Mouse (Mus musculus) CH12.LX (cell line): ENCODE measurements at regions not wholly inside any gene's neighbourhood (a gene's known extent, or its start where the extent isn't known, plus 50 kb on each side); places are given as distances from the start of the nearest gene placed in this dataset.

Experiments
- DNase-seq: peaks from one replicate; pipeline ENCODE4 v3.0.0-alpha.2; 2013; ENCODE audit errors: extremely low read depth
- H3K27ac ChIP-seq: 2 replicates; pipeline ENCODE4 v1.5.1; 2012; ENCODE audit warnings: low read depth, mild to moderate bottlenecking, control low read depth, moderate library complexity; ENCODE audit not compliant: insufficient read depth
- H3K27me3 ChIP-seq: replicated peaks from 2 replicates; pipeline ENCODE3; 2012; ENCODE audit warnings: inconsistent platforms
- H3K36me3 ChIP-seq, 2 experiments: replicated peaks in 1 of 2; 2 replicates each; pipeline versions ENCODE3 to v1.6.1; 2012; ENCODE audit warnings: inconsistent platforms in 1 of 2, low read length in 1 of 2, mild to moderate bottlenecking in 1 of 2, mixed read lengths in 1 of 2, moderate library complexity in 1 of 2; ENCODE audit not compliant: control insufficient read depth in 1 of 2, insufficient read depth in 1 of 2
- H3K4me1 ChIP-seq, 2 experiments: 2 replicates each; pipeline ENCODE4 v1.6.1; 2012; ENCODE audit warnings: inconsistent platforms in 1 of 2, moderate library complexity in 1 of 2; ENCODE audit not compliant: insufficient read depth in 2 of 2, control insufficient read depth in 1 of 2
- H3K4me2 ChIP-seq: 2 replicates; pipeline ENCODE4 v1.6.1; 2012; ENCODE audit warnings: low read depth, mild to moderate bottlenecking, control low read depth; ENCODE audit not compliant: poor library complexity, insufficient read depth, severe bottlenecking
- H3K4me3 ChIP-seq, 3 experiments: fragments of 150-350 bp in 1 of 3; sonication (generic) in 1 of 3; replicated peaks in 1 of 3; 2 replicates each; pipeline versions ENCODE3 to v1.5.1; 2011 to 2012; ENCODE audit warnings: low read depth in 2 of 3, low read length in 2 of 3, mild to moderate bottlenecking in 2 of 3, moderate library complexity in 2 of 3, control low read depth in 1 of 3, improper control_type of control experiment in 1 of 3, inconsistent platforms in 1 of 3, mixed read lengths in 1 of 3; ENCODE audit not compliant: poor library complexity in 1 of 3
- H3K79me2 ChIP-seq: replicated peaks from 2 replicates; pipeline ENCODE4 v1.6.1; 2012; ENCODE audit warnings: mild to moderate bottlenecking, moderate library complexity; ENCODE audit not compliant: control insufficient read depth, poor library complexity, insufficient read depth, severe bottlenecking; ENCODE audit errors: extremely low read depth
- H3K9ac ChIP-seq: 2 replicates; pipeline ENCODE4 v1.6.1; 2012; ENCODE audit warnings: low read depth, mild to moderate bottlenecking, control low read depth, moderate library complexity; ENCODE audit not compliant: insufficient read depth
- H3K9me3 ChIP-seq: replicated peaks from 2 replicates; pipeline ENCODE3; 2012; ENCODE audit warnings: low read length, inconsistent platforms, mixed read lengths
- CHD1 ChIP-seq: IDR thresholded peaks from 2 replicates; pipeline ENCODE4 v1.6.1; 2012; ENCODE audit warnings: low read depth, low read length, improper control_type of control experiment, inconsistent platforms
- CTCF ChIP-seq, 2 experiments: IDR thresholded peaks in 1 of 2; conservative IDR thresholded peaks in 1 of 2; 2 replicates each; pipeline ENCODE4 v1.5.1; 2011 to 2012; ENCODE audit warnings: low read depth in 2 of 2, low read length in 2 of 2, improper control_type of control experiment in 1 of 2, inconsistent platforms in 1 of 2, mild to moderate bottlenecking in 1 of 2, moderate library complexity in 1 of 2
- E2F4 ChIP-seq: IDR thresholded peaks from 2 replicates; pipeline ENCODE4 v1.6.1; 2011; ENCODE audit warnings: low read depth, low read length, improper control_type of control experiment; ENCODE audit not compliant: insufficient replicate concordance
- ELF1 ChIP-seq: IDR thresholded peaks from 2 replicates; pipeline ENCODE4 v1.6.1; 2014; ENCODE audit warnings: low read depth, mild to moderate bottlenecking, inconsistent platforms, low read length, improper control_type of control experiment
- ETS1 ChIP-seq: conservative IDR thresholded peaks from 2 replicates; pipeline ENCODE4 v1.6.1; 2012; ENCODE audit warnings: low read depth, mild to moderate bottlenecking, inconsistent platforms, low read length, improper control_type of control experiment, moderate library complexity
- HCFC1 ChIP-seq: IDR thresholded peaks from 2 replicates; pipeline ENCODE4 v1.6.1; 2012; ENCODE audit warnings: low read depth, mild to moderate bottlenecking, inconsistent platforms, low read length, improper control_type of control experiment
- IRF4 ChIP-seq: IDR thresholded peaks from 2 replicates; pipeline ENCODE4 v1.6.1; 2014; ENCODE audit warnings: low read depth, mild to moderate bottlenecking, inconsistent platforms, low read length, improper control_type of control experiment
- JUN ChIP-seq: IDR thresholded peaks from 2 replicates; pipeline ENCODE4 v1.6.1; 2011; ENCODE audit warnings: low read depth, mild to moderate bottlenecking, low read length, improper control_type of control experiment, moderate library complexity; ENCODE audit not compliant: insufficient read depth
- JUND ChIP-seq: conservative IDR thresholded peaks from 2 replicates; pipeline ENCODE4 v1.6.1; 2011; ENCODE audit warnings: low read depth, low read length, improper control_type of control experiment
- MAX ChIP-seq: IDR thresholded peaks from 2 replicates; pipeline ENCODE4 v1.6.1; 2011; ENCODE audit warnings: low read length, improper control_type of control experiment
- MAZ ChIP-seq: IDR thresholded peaks from 2 replicates; pipeline ENCODE4 v1.6.1; 2012; ENCODE audit warnings: low read depth, mild to moderate bottlenecking, inconsistent platforms, low read length, improper control_type of control experiment, moderate library complexity
- MXI1 ChIP-seq: IDR thresholded peaks from 2 replicates; pipeline ENCODE4 v1.6.1; 2011; ENCODE audit warnings: mild to moderate bottlenecking, low read depth, low read length, improper control_type of control experiment
- NRF1 ChIP-seq: IDR thresholded peaks from 2 replicates; pipeline ENCODE4 v1.6.1; 2014; ENCODE audit warnings: low read depth, mild to moderate bottlenecking, inconsistent platforms, low read length, improper control_type of control experiment, moderate library complexity
- POLR2A ChIP-seq: IDR thresholded peaks from 2 replicates; pipeline ENCODE4 v1.6.1; 2011; ENCODE audit warnings: low read depth, mild to moderate bottlenecking, improper control_type of control experiment, low read length
- POLR2AphosphoS2 ChIP-seq: IDR thresholded peaks from 2 replicates; pipeline ENCODE4 v1.6.1; 2011; ENCODE audit warnings: low read depth, low read length, improper control_type of control experiment
- RAD21 ChIP-seq: IDR thresholded peaks from 2 replicates; pipeline ENCODE4 v1.6.1; 2011; ENCODE audit warnings: low read depth, mild to moderate bottlenecking, low read length, improper control_type of control experiment, moderate library complexity
- RCOR1 ChIP-seq: conservative IDR thresholded peaks from 2 replicates; pipeline ENCODE4 v1.6.1; 2012; ENCODE audit warnings: low read depth, mild to moderate bottlenecking, inconsistent platforms, low read length, improper control_type of control experiment
- SIN3A ChIP-seq: IDR thresholded peaks from 2 replicates; pipeline ENCODE4 v1.6.1; 2012; ENCODE audit warnings: low read length, improper control_type of control experiment, inconsistent platforms
- TBP ChIP-seq: conservative IDR thresholded peaks from 2 replicates; pipeline ENCODE4 v1.6.1; 2011; ENCODE audit warnings: low read depth, low read length, improper control_type of control experiment
- USF1 ChIP-seq: IDR thresholded peaks from 2 replicates; pipeline ENCODE4 v1.6.1; 2014; ENCODE audit warnings: low read depth, mild to moderate bottlenecking, inconsistent platforms, low read length, improper control_type of control experiment
- ZC3H11A ChIP-seq: IDR thresholded peaks from 2 replicates; pipeline ENCODE4 v1.6.1; 2012; ENCODE audit warnings: low read depth, mild to moderate bottlenecking, inconsistent platforms, low read length, improper control_type of control experiment
- ZKSCAN1 ChIP-seq: IDR thresholded peaks from 2 replicates; pipeline ENCODE4 v1.6.1; 2012; ENCODE audit warnings: low read depth, inconsistent platforms, low read length, improper control_type of control experiment, borderline replicate concordance
- dilution Hi-C: fragments of 300-500 bp; cut with MboI; formaldehyde crosslinking; loops from 2 replicates; pipeline ENCODE4 v1.14.3; 2020; ENCODE audit warnings: low sequenced_read_pairs; ENCODE audit not compliant: extremely low pct_unique_long_range_greater_than_20kb, extremely low pct_ligation_motif_present
- in situ Hi-C: fragments of 300-500 bp; cut with MboI; formaldehyde crosslinking; loops from 3 replicates; pipeline ENCODE4 v1.14.3; 2019; ENCODE audit warnings: low sequenced_read_pairs, low pct_ligation_motif_present, low pct_unique_long_range_greater_than_20kb, mixed read lengths

- no peak overlapping the region for H3K4me2 ChIP-seq
- in situ Hi-C loops (no loop called here), dilution Hi-C loops (no loop called here)
- H3K9me3 ChIP-seq: peaks cover 24% of the 10 kb centered on the region
- H3K9ac ChIP-seq: no peak overlapping the region
- no peak overlapping the region for H3K27ac ChIP-seq
- no peak overlapping the region for H3K4me3 ChIP-seq
- H3K27me3 ChIP-seq: no peaks in the 10 kb centered on the region
- H3K4me1 ChIP-seq: no peaks in the 10 kb centered on the region
- H3K79me2 ChIP-seq: no peaks in the 10 kb centered on the region; the same call in 1 of the 2 replicates
- no peak for TF ChIP-seq NRF1
- no peak for DNase-seq
- no peaks in the 10 kb centered on the region for H3K36me3 ChIP-seq
Measured at GRCm38 (mm10) chr11:12859344-12859930, 394.7 kb upstream of the Cobl start.

GRCm38 (mm10) chr11:12858274-12858884 lies 393.6 kb upstream of the Cobl start:
- Histone ChIP-seq H3K79me2 (no peaks in the 10 kb centered on the region; the same call in 1 of the 2 replicates), H3K9me3 (peaks cover 22% of the 10 kb centered on the region), H3K4me1 (no peaks in the 10 kb centered on the region), H3K4me2 (no peak overlapping the region), H3K9ac (no peak overlapping the region), H3K27me3 (no peaks in the 10 kb centered on the region), H3K36me3 (no peaks in the 10 kb centered on the region), H3K4me3 (no peak overlapping the region), H3K27ac (no peak overlapping the region)
- in situ Hi-C loops: no loop called here
- DNase-seq: no peak
- no peak for TF ChIP-seq SIN3A
- no peak for TF ChIP-seq ETS1
- TF ChIP-seq CTCF (conservative IDR thresholded peaks at IDR 0.05 in 1 of 2, IDR thresholded peaks at IDR 0.05 in 1 of 2; ENCODE audit: low read depth in 2 of 2, low read length in 2 of 2): no peak
- TF ChIP-seq HCFC1: no peak
- TF ChIP-seq NRF1: no peak
- no peak for TF ChIP-seq POLR2AphosphoS2
- no peak for TF ChIP-seq MAZ
- TF ChIP-seq CHD1: no peak
- TF ChIP-seq USF1: no peak
- dilution Hi-C loops: no loop called here

- Histone ChIP-seq H3K27me3 (no peaks in the 10 kb centered on the region), H3K4me3 (no peak overlapping the region), H3K9me3 (peaks cover 26% of the 10 kb centered on the region), H3K9ac (no peak overlapping the region), H3K79me2 (no peaks in the 10 kb centered on the region; the same call in 1 of the 2 replicates), H3K36me3 (no peaks in the 10 kb centered on the region), H3K4me2 (no peak overlapping the region), H3K27ac (no peak overlapping the region), H3K4me1 (no peaks in the 10 kb centered on the region)
- dilution Hi-C loops: no loop called here
- TF ChIP-seq RCOR1 (no peak), IRF4 (no peak), JUND (no peak), ZC3H11A (no peak), E2F4 (no peak), TBP (no peak), SIN3A (no peak), JUN (no peak), ELF1 (no peak), MXI1 (no peak), POLR2A (no peak), MAX (no peak), MAZ (no peak), ZKSCAN1 (no peak), RAD21 (no peak)
- in situ Hi-C loops: no loop called here
- DNase-seq: no peak
Measured at GRCm38 (mm10) chr11:12857358-12858199, 392.8 kb upstream of the Cobl start.
